Mouse (Mus musculus) yolk sac, embryonic 10.5 days (tissue): Measurements from ENCODE around the gene Catspere2.

Experiments used
- DNase-seq: peaks from one replicate; pipeline ENCODE4 v3.0.0-alpha.2; 2017; ENCODE audit warnings: low spot score

The Catspere2 gene

GRCm38 (mm10) chr1:178219166-178220077 lies 236.2 kb downstream of the Catspere2 start:
- no peak for DNase-seq
